30 mouse cellular contexts compared by ENCODE assay signal in the genomic region with DNA sequence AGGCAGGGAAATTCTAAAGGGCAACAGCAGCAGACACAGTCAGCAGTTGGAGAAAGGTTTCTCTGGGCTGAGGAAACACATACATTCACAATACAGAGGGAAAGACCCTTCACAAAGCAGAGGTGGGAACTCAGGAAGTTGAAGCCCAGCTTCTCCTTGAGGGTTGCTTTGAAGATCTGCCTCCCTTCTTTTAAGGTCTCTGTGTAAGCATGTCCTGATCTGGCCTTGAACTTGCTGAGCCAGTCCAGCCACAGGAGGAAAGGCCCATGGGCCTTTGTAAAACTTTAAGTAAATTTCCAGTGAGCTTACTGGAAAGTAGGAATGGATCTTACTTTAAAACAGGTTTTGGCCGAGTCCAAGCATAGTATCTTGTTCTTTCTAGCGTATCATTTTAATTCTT.
"Had no signal": no experiment of that assay in that cellular context is flagged by ENCODE, and none has a peak within 500 bp of the region (broad histone marks: within the 10 kb centered on the region; RNA-seq: fewer than 3 reads in every experiment).

No protein-coding gene starts in this region.

- H3K4me3 ChIP-seq: limb, embryonic 10.5 days; limb, embryonic 12.5 days; limb, embryonic 13.5 days; limb, embryonic 15.5 days; liver, embryonic 12.5 days; liver, embryonic 13.5 days; liver, embryonic 15.5 days; lung, embryonic 15.5 days; megakaryocyte, embryonic 14.5 days; midbrain, embryonic 10.5 days; midbrain, embryonic 12.5 days; midbrain, embryonic 13.5 days; midbrain, embryonic 15.5 days; myocyte had no signal

- H3K9me3 ChIP-seq: limb, embryonic 10.5 days; limb, embryonic 12.5 days; limb, embryonic 13.5 days; limb, embryonic 15.5 days; liver, embryonic 12.5 days; liver, embryonic 13.5 days; liver, embryonic 15.5 days; lung, embryonic 15.5 days; megakaryocyte, embryonic 14.5 days; midbrain, embryonic 10.5 days; midbrain, embryonic 12.5 days; midbrain, embryonic 13.5 days; midbrain, embryonic 15.5 days had no signal

- H3K4me1 ChIP-seq: limb, embryonic 10.5 days; limb, embryonic 12.5 days; limb, embryonic 13.5 days; limb, embryonic 15.5 days; liver, embryonic 12.5 days; liver, embryonic 13.5 days; liver, embryonic 15.5 days; lung, embryonic 15.5 days; megakaryocyte, embryonic 14.5 days; midbrain, embryonic 10.5 days; midbrain, embryonic 12.5 days; midbrain, embryonic 13.5 days; midbrain, embryonic 15.5 days had no signal

- ATAC-seq: liver, embryonic 12.5 days; liver, postnatal 0 days; lung, postnatal 0 days; midbrain, embryonic 13.5 days; midbrain, embryonic 15.5 days; midbrain, embryonic 16.5 days had no signal

- DNase-seq: left cerebral cortex, postnatal 4 days; liver; liver, embryonic 13.5 days; liver, postnatal 0 days; lung, adult 18-20 months; lung, adult 2 months; lung, embryonic 14.5 days; lung, postnatal 10 days; lung, postnatal 14 days; lung, postnatal 4 days; midbrain, embryonic 14.5 days had no signal

- H3K9ac ChIP-seq: limb, embryonic 12.5 days; limb, embryonic 13.5 days; limb, embryonic 15.5 days; liver, embryonic 12.5 days; liver, embryonic 13.5 days; liver, embryonic 14.5 days; liver, embryonic 15.5 days; liver, postnatal 0 days; lung, embryonic 14.5 days; lung, embryonic 15.5 days; midbrain, embryonic 12.5 days; midbrain, embryonic 13.5 days; midbrain, embryonic 15.5 days had no signal

- H3K27me3 ChIP-seq: limb, embryonic 12.5 days; limb, embryonic 13.5 days; limb, embryonic 15.5 days; liver, embryonic 12.5 days; liver, embryonic 13.5 days; liver, embryonic 15.5 days; lung, embryonic 15.5 days; megakaryocyte, embryonic 14.5 days; midbrain, embryonic 12.5 days; midbrain, embryonic 13.5 days; midbrain, embryonic 15.5 days had no signal

- H3K27ac ChIP-seq: limb, embryonic 10.5 days; limb, embryonic 12.5 days; limb, embryonic 13.5 days; limb, embryonic 15.5 days; liver, embryonic 12.5 days; liver, embryonic 13.5 days; liver, embryonic 14.5 days; liver, embryonic 15.5 days; lung, embryonic 15.5 days; macrophage; midbrain, embryonic 10.5 days; midbrain, embryonic 12.5 days; midbrain, embryonic 13.5 days; midbrain, embryonic 15.5 days had no signal

- H3K4me2 ChIP-seq: limb, embryonic 12.5 days; limb, embryonic 13.5 days; limb, embryonic 15.5 days; liver, embryonic 11.5 days; liver, embryonic 12.5 days; liver, embryonic 13.5 days; liver, embryonic 15.5 days; lung, embryonic 14.5 days; lung, embryonic 15.5 days; midbrain, embryonic 11.5 days; midbrain, embryonic 12.5 days; midbrain, embryonic 13.5 days; midbrain, embryonic 15.5 days had no signal
